Mouse (Mus musculus): ENCODE data around the gene Evi5. TPM values are rescaled to one million over a fixed set of nuclear protein-coding genes. Genes with fewer than 3 reads are reported as not detected.

The Evi5 gene
- total RNA-seq, 2 experiments from 2014 or later, result 14.4 to 26.1 TPM

- ATAC-seq (replicated peaks; ENCODE audit: low FRiP score, low TSS enrichment, poor library complexity, severe bottlenecking), result no peak
Observed at GRCm38 (mm10) chr5:107722661-107723532, 152.0 kb downstream of the Evi5 start.

- no peak for ATAC-seq (replicated peaks; ENCODE audit: low FRiP score, low TSS enrichment, poor library complexity, severe bottlenecking)
Observed at GRCm38 (mm10) chr5:107721638-107722011, 153.3 kb downstream of the Evi5 start.

GRCm38 (mm10) chr5:107720991-107721637 lies 153.8 kb downstream of the Evi5 start:
- no peak for ATAC-seq (replicated peaks; ENCODE audit: low FRiP score, low TSS enrichment, poor library complexity, severe bottlenecking)

- no peak for ATAC-seq (replicated peaks; ENCODE audit: low FRiP score, low TSS enrichment, poor library complexity, severe bottlenecking)
Observed at GRCm38 (mm10) chr5:107720511-107720910, 154.4 kb downstream of the Evi5 start.

DNA sequence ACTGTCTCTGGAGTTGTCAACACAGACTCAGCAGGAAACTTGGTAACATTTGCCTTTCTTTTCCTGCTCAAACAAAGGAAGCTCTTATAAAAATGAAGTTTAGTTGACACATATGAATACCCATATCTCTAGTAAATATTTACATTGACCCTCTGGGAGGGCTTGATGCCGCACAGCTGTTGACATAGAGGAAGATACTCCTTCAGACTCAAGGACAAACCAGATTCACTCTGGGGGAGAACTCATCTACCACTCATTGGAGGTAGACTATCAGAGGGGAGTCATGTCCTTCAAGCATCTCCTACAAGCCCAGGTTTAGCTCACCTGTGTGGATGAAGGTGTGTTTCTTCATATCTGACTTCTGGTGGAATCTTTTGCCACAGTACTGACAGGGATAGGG lies 155.1 kb downstream of the Evi5 start:
- no peak for ATAC-seq (replicated peaks; ENCODE audit: low FRiP score, low TSS enrichment, poor library complexity, severe bottlenecking)

DNA sequence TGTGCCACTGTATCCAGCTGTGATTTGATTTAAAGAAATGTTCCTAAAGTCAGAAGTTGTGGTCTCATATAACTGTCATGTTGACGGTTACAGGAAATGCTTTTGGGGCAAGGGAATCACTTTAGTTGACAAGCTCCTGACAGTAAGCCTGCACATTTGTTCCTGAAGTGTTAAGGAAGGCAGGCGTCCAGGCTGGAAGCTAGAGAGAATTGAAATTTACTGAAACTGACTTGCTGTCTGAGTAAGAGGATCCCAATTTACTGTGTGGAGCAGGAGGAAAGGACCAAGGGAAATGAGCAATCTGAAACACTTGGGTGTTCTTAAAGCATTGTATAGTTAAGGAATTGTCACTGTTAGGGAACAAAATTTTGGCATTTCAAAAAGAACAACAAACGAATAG lies 155.7 kb downstream of the Evi5 start:
- no peak for ATAC-seq (replicated peaks; ENCODE audit: low FRiP score, low TSS enrichment, poor library complexity, severe bottlenecking)

DNA sequence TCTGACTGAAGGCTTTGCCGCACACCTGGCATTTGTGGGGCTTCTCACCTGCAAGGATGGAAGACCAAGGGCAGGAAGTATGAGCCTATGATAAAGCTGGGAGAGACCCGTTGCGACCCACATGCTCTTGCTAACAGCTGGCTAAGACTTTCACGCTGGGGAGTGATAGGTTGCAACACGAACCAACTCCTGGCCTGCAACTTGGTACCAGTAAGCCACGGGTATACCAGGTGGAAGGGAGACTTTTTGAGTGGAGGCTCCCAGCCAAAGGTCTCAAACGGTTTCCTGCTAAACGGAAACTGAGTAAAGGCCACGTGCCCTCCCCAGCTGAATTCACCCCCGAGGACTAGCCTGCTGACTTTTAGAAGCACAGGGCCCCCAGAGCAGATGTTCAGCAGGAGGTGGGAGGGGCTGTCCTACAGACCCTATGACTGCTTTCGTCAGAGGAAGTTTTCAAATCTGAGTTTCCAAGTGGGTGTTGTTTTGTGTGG lies 157.0 kb downstream of the Evi5 start:
- ATAC-seq (replicated peaks; ENCODE audit: low FRiP score, low TSS enrichment, poor library complexity, severe bottlenecking), result no peak

- no peak for ATAC-seq (replicated peaks; ENCODE audit: low FRiP score, low TSS enrichment, poor library complexity, severe bottlenecking)
Observed at GRCm38 (mm10) chr5:107711689-107712088, 163.2 kb downstream of the Evi5 start.

GRCm38 (mm10) chr5:107708124-107708797 lies 166.6 kb downstream of the Evi5 start:
- ATAC-seq (replicated peaks; ENCODE audit: low FRiP score, low TSS enrichment, poor library complexity, severe bottlenecking), result no peak

DNA sequence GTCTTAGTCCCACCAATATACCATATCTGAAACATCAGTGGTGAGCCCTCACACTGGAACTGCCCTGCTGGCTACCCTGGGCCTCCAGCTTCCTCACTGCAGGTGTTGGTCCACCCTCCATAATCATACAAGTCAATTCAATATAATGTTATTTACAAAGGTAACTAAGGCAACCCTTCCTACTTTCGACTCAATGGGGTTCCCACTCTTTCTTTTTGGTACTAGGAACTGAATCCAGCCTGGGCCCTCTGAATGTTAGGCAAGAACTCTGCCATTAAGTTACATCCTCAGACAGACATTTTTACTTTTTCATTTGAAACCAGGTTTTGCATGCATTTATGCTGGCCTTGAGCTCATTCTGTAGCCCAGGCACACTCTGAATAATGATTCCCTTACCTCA lies 168.6 kb downstream of the Evi5 start:
- no peak for ATAC-seq (replicated peaks; ENCODE audit: low FRiP score, low TSS enrichment, poor library complexity, severe bottlenecking)

- no peak for ATAC-seq (replicated peaks; ENCODE audit: low FRiP score, low TSS enrichment, poor library complexity, severe bottlenecking)
Observed at GRCm38 (mm10) chr5:107705756-107706155, 169.2 kb downstream of the Evi5 start.

GRCm38 (mm10) chr5:107703207-107703763 lies 171.6 kb downstream of the Evi5 start:
- no peak for ATAC-seq (replicated peaks; ENCODE audit: low FRiP score, low TSS enrichment, poor library complexity, severe bottlenecking)

GRCm38 (mm10) chr5:107701658-107702057 lies 173.2 kb downstream of the Evi5 start:
- ATAC-seq (replicated peaks; ENCODE audit: low FRiP score, low TSS enrichment, poor library complexity, severe bottlenecking), result no peak

DNA sequence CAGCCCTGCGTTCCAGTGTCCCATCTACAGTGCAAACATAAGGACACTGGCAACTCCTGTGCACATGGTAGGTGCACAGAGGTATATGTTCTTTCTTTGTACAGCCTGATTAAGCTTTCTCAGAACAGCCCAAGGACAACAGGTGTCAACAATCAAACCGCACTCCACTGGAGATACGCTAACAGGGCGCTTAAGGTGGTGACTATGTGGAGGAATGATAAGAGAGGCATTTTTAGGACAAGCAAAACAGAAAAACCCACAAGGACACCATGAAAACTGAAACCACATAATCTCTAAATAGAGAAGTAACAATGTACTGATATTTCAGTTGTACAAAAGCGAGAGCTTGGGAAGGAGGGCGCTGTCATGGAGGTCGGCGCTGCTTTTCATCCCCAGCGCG lies 174.0 kb downstream of the Evi5 start:
- ATAC-seq (replicated peaks; ENCODE audit: low FRiP score, low TSS enrichment, poor library complexity, severe bottlenecking), result peak; percentile 58

- no peak for ATAC-seq (replicated peaks; ENCODE audit: low FRiP score, low TSS enrichment, poor library complexity, severe bottlenecking)
Observed at GRCm38 (mm10) chr5:107698888-107699287, 176.0 kb downstream of the Evi5 start.

GRCm38 (mm10) chr5:107695019-107695418 lies 179.9 kb downstream of the Evi5 start:
- no peak for ATAC-seq (replicated peaks; ENCODE audit: low FRiP score, low TSS enrichment, poor library complexity, severe bottlenecking)

All from megakaryocyte-erythroid progenitor cell, adult 5-6 weeks (primary cell).